Mouse (Mus musculus) hindbrain, embryonic 16.5 days (tissue): ENCODE results near the gene Slc25a21. TPM values are rescaled to one million over a fixed set of nuclear protein-coding genes. Genes with fewer than 3 reads are reported as not detected.

Experiments used
- polyA plus RNA-seq: library from polyadenylated mRNA; unstranded; fragments of >200 nt; fragmentation: Nextera tagmentation; extraction: Ambion mirVana; gene quantifications from 2 replicates; pipeline ENCODE4 v1.2.1, GENCODE M21; 2015

Slc25a21 gene
- polyA plus RNA-seq, 1 experiment from 2014 or later: 0.20 TPM

Other genes with a start within 250 kb of the Slc25a21 start
- gene Prps1l3, start 32.9 kb upstream of the Slc25a21 start, polyA plus RNA-seq: 23.2 and 25.3 TPM in 2 replicates
- 5.2 and 5.6 TPM in 2 replicates for gene Mipol1, start 33.0 kb upstream of the Slc25a21 start, polyA plus RNA-seq